Mouse (Mus musculus): ENCODE data around the gene Nasp. TPM values are rescaled to one million over a fixed set of nuclear protein-coding genes. Genes with fewer than 3 reads are reported as not detected.
A peak's percentile ranks its signal among the peaks of the same experiment; 100 is the strongest.

Nasp gene
- polyA plus RNA-seq, 1 experiment = 595 TPM

DNA sequence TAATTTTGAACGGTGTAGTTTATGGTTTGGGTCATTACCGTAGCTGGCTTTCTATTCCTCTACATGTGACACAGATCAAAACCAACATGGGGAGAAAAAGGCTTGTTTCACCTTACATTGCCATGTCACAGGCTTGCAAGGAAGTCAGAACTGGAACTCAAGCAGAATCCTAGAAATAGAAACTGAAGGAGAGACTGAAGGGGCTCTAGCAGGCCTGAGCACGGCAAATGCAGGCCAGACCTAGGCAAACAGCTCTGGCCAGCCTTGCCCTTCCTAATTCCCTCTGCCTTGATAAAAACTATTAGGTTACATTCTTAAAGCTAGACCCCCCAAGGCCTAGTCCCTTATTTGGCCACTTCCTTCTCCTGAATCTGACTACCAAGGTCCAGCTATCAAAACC is 27.9 kb upstream of the Nasp start:
- peak overlapping the region; percentile 29; the same call in 1 of the 2 replicates for H3K9ac ChIP-seq (ENCODE audit: low read depth, poor library complexity, severe bottlenecking)
- H3K27me3 ChIP-seq (ENCODE audit: control insufficient read depth, insufficient read depth, low read length, poor library complexity, severe bottlenecking) = no peaks in the 10 kb centered on the region
- H3K4me1 ChIP-seq (ENCODE audit: control insufficient read depth, insufficient read depth, low read length) = peaks cover 2% of the 10 kb centered on the region
- TF ChIP-seq POLR2A (IDR thresholded peaks at IDR 0.05; ENCODE audit: insufficient read depth, low read length) (no peak), CTCF (IDR thresholded peaks at IDR 0.05; ENCODE audit: low read depth, low read length) (no peak), EP300 (IDR thresholded peaks at IDR 0.05; ENCODE audit: insufficient read depth, low read depth, low read length) (no peak)
- H3K9me3 ChIP-seq (replicated peaks; ENCODE audit: control insufficient read depth, insufficient read depth, low read length, poor library complexity, severe bottlenecking) = no peaks in the 10 kb centered on the region
- no peak overlapping the region for H3K4me3 ChIP-seq (ENCODE audit: low read depth, low read length)
- peak overlapping the region; percentile 85 for H3K27ac ChIP-seq (ENCODE audit: insufficient read depth, low read length)
- H3K36me3 ChIP-seq (ENCODE audit: control insufficient read depth, insufficient read depth, low read length, poor library complexity, severe bottlenecking) = no peaks in the 10 kb centered on the region

DNA sequence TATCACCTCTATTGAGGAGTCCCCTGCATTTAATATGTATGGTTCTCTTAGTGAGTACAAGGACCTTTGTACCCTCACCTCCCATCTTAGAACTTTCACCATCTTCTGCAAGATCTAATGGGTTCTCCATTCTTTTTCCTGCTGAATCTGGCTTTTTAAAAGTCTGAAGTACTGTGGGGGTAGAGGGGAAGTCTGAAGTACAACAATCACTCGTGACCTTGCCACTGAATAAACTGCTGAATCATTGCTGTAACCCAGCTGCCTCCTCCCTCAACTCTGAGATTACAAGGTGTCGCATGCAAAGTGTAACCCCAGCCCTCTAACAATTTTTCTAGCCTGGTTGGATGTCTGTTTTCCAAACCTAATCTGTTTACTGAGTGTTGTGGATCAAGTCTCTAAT is 27.4 kb upstream of the Nasp start:
- TF ChIP-seq POLR2A (IDR thresholded peaks at IDR 0.05; ENCODE audit: insufficient read depth, low read length) (no peak), CTCF (IDR thresholded peaks at IDR 0.05; ENCODE audit: low read depth, low read length) (no peak), EP300 (IDR thresholded peaks at IDR 0.05; ENCODE audit: insufficient read depth, low read depth, low read length) (no peak)
- H3K4me3 ChIP-seq (ENCODE audit: low read depth, low read length) = no peak overlapping the region
- H3K9ac ChIP-seq (ENCODE audit: low read depth, poor library complexity, severe bottlenecking) = no peak overlapping the region; the same call in 1 of the 2 replicates
- no peaks in the 10 kb centered on the region for H3K36me3 ChIP-seq (ENCODE audit: control insufficient read depth, insufficient read depth, low read length, poor library complexity, severe bottlenecking)
- no peaks in the 10 kb centered on the region for H3K27me3 ChIP-seq (ENCODE audit: control insufficient read depth, insufficient read depth, low read length, poor library complexity, severe bottlenecking)
- peaks cover 2% of the 10 kb centered on the region for H3K4me1 ChIP-seq (ENCODE audit: control insufficient read depth, insufficient read depth, low read length)
- peak overlapping the region; percentile 32; the same call in 1 of the 2 replicates for H3K27ac ChIP-seq (ENCODE audit: insufficient read depth, low read length)
- no peaks in the 10 kb centered on the region for H3K9me3 ChIP-seq (replicated peaks; ENCODE audit: control insufficient read depth, insufficient read depth, low read length, poor library complexity, severe bottlenecking)

DNA sequence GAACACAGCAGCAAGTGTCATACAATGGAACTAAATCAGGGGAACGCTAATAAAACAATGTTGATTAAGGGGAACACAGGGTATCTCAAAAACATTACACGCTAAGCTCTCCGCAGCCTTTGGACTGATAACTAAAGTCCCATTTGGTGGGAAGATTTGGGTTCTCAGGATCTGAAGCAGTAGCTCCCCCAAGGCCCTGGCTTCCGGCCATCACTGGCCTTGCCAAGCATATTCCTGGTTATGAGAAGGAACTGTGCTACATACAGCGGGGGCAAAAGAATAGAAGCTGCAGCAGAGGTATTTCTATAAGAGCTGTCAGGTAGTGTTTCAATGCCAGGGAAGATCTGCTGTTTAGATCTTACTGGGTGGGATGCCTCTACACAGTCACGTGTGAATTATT is 25.5 kb upstream of the Nasp start:
- no peaks in the 10 kb centered on the region for H3K9me3 ChIP-seq (replicated peaks; ENCODE audit: control insufficient read depth, insufficient read depth, low read length, poor library complexity, severe bottlenecking)
- H3K4me1 ChIP-seq (ENCODE audit: control insufficient read depth, insufficient read depth, low read length) = peaks cover 2% of the 10 kb centered on the region
- no peak overlapping the region for H3K9ac ChIP-seq (ENCODE audit: low read depth, poor library complexity, severe bottlenecking)
- TF ChIP-seq CTCF (IDR thresholded peaks at IDR 0.05; ENCODE audit: low read depth, low read length) (no peak), POLR2A (IDR thresholded peaks at IDR 0.05; ENCODE audit: insufficient read depth, low read length) (no peak), EP300 (IDR thresholded peaks at IDR 0.05; ENCODE audit: insufficient read depth, low read depth, low read length) (no peak)
- H3K36me3 ChIP-seq (ENCODE audit: control insufficient read depth, insufficient read depth, low read length, poor library complexity, severe bottlenecking) = peaks cover 10% of the 10 kb centered on the region
- H3K27ac ChIP-seq (ENCODE audit: insufficient read depth, low read length) = no peak overlapping the region
- H3K4me3 ChIP-seq (ENCODE audit: low read depth, low read length) = no peak overlapping the region
- no peaks in the 10 kb centered on the region for H3K27me3 ChIP-seq (ENCODE audit: control insufficient read depth, insufficient read depth, low read length, poor library complexity, severe bottlenecking)

DNA sequence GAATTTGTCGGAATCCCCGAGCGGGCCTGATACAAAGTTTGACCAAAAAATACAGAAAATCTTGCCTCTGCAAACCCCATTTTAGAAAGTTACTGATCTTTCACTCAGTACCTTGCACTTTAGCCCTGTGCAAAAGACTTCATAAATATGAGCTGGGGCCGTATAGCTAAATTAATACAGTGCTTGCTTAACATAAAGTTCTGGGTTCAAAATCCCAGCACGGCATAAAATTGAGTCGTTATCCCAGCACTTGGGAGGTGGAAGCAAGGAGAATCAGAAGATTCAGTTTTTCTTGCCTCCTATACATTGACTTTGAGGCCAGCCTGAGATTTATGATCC is 24.0 kb upstream of the Nasp start:
- no peaks in the 10 kb centered on the region for H3K27me3 ChIP-seq (ENCODE audit: control insufficient read depth, insufficient read depth, low read length, poor library complexity, severe bottlenecking)
- H3K4me3 ChIP-seq (ENCODE audit: low read depth, low read length) = peak overlapping the region; percentile 99
- H3K9me3 ChIP-seq (replicated peaks; ENCODE audit: control insufficient read depth, insufficient read depth, low read length, poor library complexity, severe bottlenecking) = no peaks in the 10 kb centered on the region
- H3K9ac ChIP-seq (ENCODE audit: low read depth, poor library complexity, severe bottlenecking) = peak overlapping the region; percentile 86
- peaks cover 23% of the 10 kb centered on the region for H3K36me3 ChIP-seq (ENCODE audit: control insufficient read depth, insufficient read depth, low read length, poor library complexity, severe bottlenecking)
- TF ChIP-seq EP300 (IDR thresholded peaks at IDR 0.05; ENCODE audit: insufficient read depth, low read depth, low read length) = no peak
- TF ChIP-seq CTCF (IDR thresholded peaks at IDR 0.05; ENCODE audit: low read depth, low read length) = no peak
- TF ChIP-seq POLR2A (IDR thresholded peaks at IDR 0.05; ENCODE audit: insufficient read depth, low read length) = no peak
- H3K27ac ChIP-seq (ENCODE audit: insufficient read depth, low read length) = peak overlapping the region; percentile 24; the same call in 1 of the 2 replicates
- H3K4me1 ChIP-seq (ENCODE audit: control insufficient read depth, insufficient read depth, low read length) = peaks cover 2% of the 10 kb centered on the region

DNA sequence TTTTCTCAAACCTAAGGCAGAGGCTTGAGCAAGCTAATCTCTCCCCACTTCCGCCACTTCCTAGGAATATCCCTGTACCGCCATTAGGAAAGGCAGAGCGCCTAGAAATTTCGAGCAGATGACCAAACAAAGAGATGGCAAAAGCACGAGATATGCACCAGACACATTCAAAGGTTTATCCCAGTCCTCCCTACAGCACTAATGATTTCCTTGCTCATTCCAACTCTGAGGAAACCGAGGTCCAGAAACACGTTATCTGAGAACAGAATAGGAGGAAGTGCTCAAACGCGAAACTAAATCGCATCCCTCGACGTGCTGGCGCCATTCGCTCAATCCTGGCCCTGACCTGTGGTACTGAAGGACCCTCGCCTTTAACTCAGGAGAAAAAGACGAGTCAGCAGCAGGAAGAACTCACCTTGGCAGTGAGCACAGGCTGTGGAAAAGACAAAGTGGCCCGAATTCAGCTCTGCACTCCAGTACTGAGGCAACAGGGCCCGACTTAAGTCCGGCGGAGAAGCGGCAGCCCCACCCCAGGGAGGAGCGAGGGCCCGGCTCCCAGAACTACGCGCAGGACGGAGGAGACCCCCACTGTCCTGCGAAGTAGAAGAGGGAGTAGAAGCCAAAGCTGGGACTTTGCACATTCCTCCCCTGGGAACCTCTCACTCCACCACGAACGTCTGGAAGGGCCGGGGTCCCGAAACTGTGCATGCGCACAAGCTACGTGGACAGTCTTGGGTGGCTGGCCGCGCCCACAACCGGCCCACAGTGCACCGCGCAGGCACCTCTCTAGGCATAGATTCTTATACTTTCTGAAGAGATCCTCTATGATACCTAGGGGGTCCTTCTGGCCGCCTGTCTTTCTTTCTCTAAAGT is 23.4 kb upstream of the Nasp start, which contains the start of gene Akr1a1:
Gene Akr1a1 (minus strand): TSS at position 757 of the 873 bp plus-strand sequence.
- H3K9ac ChIP-seq (ENCODE audit: low read depth, poor library complexity, severe bottlenecking) = peak within 1 kb of the TSS; percentile 86
- H3K36me3 ChIP-seq (ENCODE audit: control insufficient read depth, insufficient read depth, low read length, poor library complexity, severe bottlenecking) = peaks cover 26% of the 10 kb centered on the region
- H3K4me1 ChIP-seq (ENCODE audit: control insufficient read depth, insufficient read depth, low read length) = no peaks in the 10 kb centered on the region
- H3K27me3 ChIP-seq (ENCODE audit: control insufficient read depth, insufficient read depth, low read length, poor library complexity, severe bottlenecking) = no peaks in the 10 kb centered on the region
- H3K4me3 ChIP-seq (ENCODE audit: low read depth, low read length) = peak within 1 kb of the TSS; percentile 99
- peak within 1 kb of the TSS; percentile 64; the same call in 1 of the 2 replicates for H3K27ac ChIP-seq (ENCODE audit: insufficient read depth, low read length)
- H3K9me3 ChIP-seq (replicated peaks; ENCODE audit: control insufficient read depth, insufficient read depth, low read length, poor library complexity, severe bottlenecking) = no peaks in the 10 kb centered on the region
- TF ChIP-seq CTCF (IDR thresholded peaks at IDR 0.05; ENCODE audit: low read depth, low read length) = no peak
- TF ChIP-seq EP300 (IDR thresholded peaks at IDR 0.05; ENCODE audit: insufficient read depth, low read depth, low read length) = no peak
- TF ChIP-seq POLR2A (IDR thresholded peaks at IDR 0.05; ENCODE audit: insufficient read depth, low read length) = peak; percentile 35

DNA sequence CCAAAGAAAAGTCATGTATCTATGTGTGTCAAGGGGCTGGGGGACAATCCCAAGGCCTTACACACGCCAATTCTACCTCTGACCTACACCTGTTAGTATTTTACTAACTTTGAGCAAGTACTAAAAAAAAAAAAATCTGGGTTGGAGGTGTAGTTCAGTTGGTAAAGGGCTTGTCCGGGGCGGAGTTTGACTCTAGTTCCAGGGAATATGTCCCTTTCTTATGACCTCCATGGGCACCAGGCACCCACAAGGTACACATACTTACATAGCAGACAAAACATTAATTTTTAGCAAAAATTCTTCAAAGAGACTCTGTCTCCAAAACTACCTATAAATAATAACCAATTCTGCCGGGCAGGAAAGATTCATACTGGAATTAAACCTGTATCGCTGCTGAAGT is 22.6 kb upstream of the Nasp start:
- H3K4me3 ChIP-seq (ENCODE audit: low read depth, low read length) = peak overlapping the region; percentile 99
- peak overlapping the region; percentile 86 for H3K9ac ChIP-seq (ENCODE audit: low read depth, poor library complexity, severe bottlenecking)
- no peaks in the 10 kb centered on the region for H3K4me1 ChIP-seq (ENCODE audit: control insufficient read depth, insufficient read depth, low read length)
- no peak overlapping the region for H3K27ac ChIP-seq (ENCODE audit: insufficient read depth, low read length)
- TF ChIP-seq EP300 (IDR thresholded peaks at IDR 0.05; ENCODE audit: insufficient read depth, low read depth, low read length) (no peak), POLR2A (IDR thresholded peaks at IDR 0.05; ENCODE audit: insufficient read depth, low read length) (no peak), CTCF (IDR thresholded peaks at IDR 0.05; ENCODE audit: low read depth, low read length) (no peak)
- H3K36me3 ChIP-seq (ENCODE audit: control insufficient read depth, insufficient read depth, low read length, poor library complexity, severe bottlenecking) = peaks cover 26% of the 10 kb centered on the region
- no peaks in the 10 kb centered on the region for H3K9me3 ChIP-seq (replicated peaks; ENCODE audit: control insufficient read depth, insufficient read depth, low read length, poor library complexity, severe bottlenecking)
- H3K27me3 ChIP-seq (ENCODE audit: control insufficient read depth, insufficient read depth, low read length, poor library complexity, severe bottlenecking) = no peaks in the 10 kb centered on the region
